Mouse (Mus musculus) heart, embryonic 16.5 days (tissue): ENCODE results near the gene Cdc6. TPM values are rescaled to one million over a fixed set of nuclear protein-coding genes. Genes with fewer than 3 reads are reported as not detected.

Source experiments
- ATAC-seq: fragments of 200-750 bp; cut with Nextera tagmentation; replicated peaks from 2 replicates; pipeline ENCODE4 v1.8.0; 2017; ENCODE audit warnings: moderate number of reproducible peaks; ENCODE audit not compliant: insufficient read depth, low FRiP score; ENCODE audit errors: extremely low read depth
- H3K27ac ChIP-seq: fragments of 300-500 bp; sonication (generic); 2 replicates; pipeline ENCODE4 v1.5.1; 2014; ENCODE audit warnings: mild to moderate bottlenecking, low read length, control low read depth, moderate library complexity
- H3K27me3 ChIP-seq: fragments of 300-500 bp; sonication (generic); 2 replicates; pipeline ENCODE4 v1.6.1; 2014; ENCODE audit warnings: low read length, mixed read lengths; ENCODE audit not compliant: control insufficient read depth, insufficient read depth
- H3K36me3 ChIP-seq: fragments of 300-500 bp; sonication (generic); 2 replicates; pipeline ENCODE4 v1.6.1; 2014; ENCODE audit not compliant: control insufficient read depth, insufficient read depth
- H3K4me1 ChIP-seq: fragments of 300-500 bp; sonication (generic); 2 replicates; pipeline ENCODE4 v1.6.1; 2014; ENCODE audit warnings: low read length, mixed read lengths; ENCODE audit not compliant: control insufficient read depth, insufficient read depth
- H3K4me2 ChIP-seq: fragments of 300-500 bp; sonication (generic); 2 replicates; pipeline ENCODE4 v1.6.1; 2014; ENCODE audit warnings: low read depth, mild to moderate bottlenecking, control low read depth, low read length
- H3K4me3 ChIP-seq: fragments of 300-500 bp; sonication (generic); 2 replicates; pipeline ENCODE4 v1.5.1; 2014; ENCODE audit warnings: mild to moderate bottlenecking, control low read depth, low read length
- H3K9ac ChIP-seq: fragments of 300-500 bp; sonication (generic); 2 replicates; pipeline ENCODE4 v1.6.1; 2014; ENCODE audit warnings: low read length, control low read depth
- H3K9me3 ChIP-seq: fragments of 300-500 bp; sonication (generic); replicated peaks from 2 replicates; pipeline ENCODE4 v1.6.1; 2016; ENCODE audit warnings: low read length; ENCODE audit not compliant: control insufficient read depth
- WGBS: fragments of 180-500 bp; shearing (Covaris S2); extraction: QIAGEN DNeasy Blood & Tissue Kit; methylation state at CpG from one replicate; pipeline ENCODE4 v1.1.7; 2014; 5-methylcytosine and 5-hydroxymethylcytosine counted together
- polyA plus RNA-seq: library from polyadenylated mRNA; unstranded; fragments of >200 nt; fragmentation: Nextera tagmentation; extraction: Ambion mirVana; gene quantifications from 2 replicates; pipeline ENCODE4 v1.2.1, GENCODE M21; 2015

Gene Cdc6
- polyA plus RNA-seq, 1 experiment from 2014 or later, result 23.0 TPM

- under 1% methylated on average over 39 of the region's 39 CpGs for WGBS
- H3K9ac ChIP-seq, result peak overlapping the region; percentile 93
- no peak for ATAC-seq
- 0 out of 2 replicates have a peak, but pooled peaks cover 5% of the 10 kb centered on the region for H3K36me3 ChIP-seq
- peak overlapping the region; percentile 92 for H3K27ac ChIP-seq
- peak overlapping the region; percentile 96 for H3K4me2 ChIP-seq
- H3K27me3 ChIP-seq, result no peaks in the 10 kb centered on the region
- peak overlapping the region; percentile 92 for H3K4me3 ChIP-seq
- no peaks in the 10 kb centered on the region for H3K9me3 ChIP-seq
- peaks cover 74% of the 10 kb centered on the region for H3K4me1 ChIP-seq
These were observed 30.5 kb downstream of the Cdc6 start for GRCm38 (mm10) chr11:98937914-98938694.

- no peaks in the 10 kb centered on the region for H3K9me3 ChIP-seq
- H3K27ac ChIP-seq, result peak overlapping the region; percentile 92
- H3K9ac ChIP-seq, result peak overlapping the region; percentile 93
- H3K4me1 ChIP-seq, result peaks cover 74% of the 10 kb centered on the region
- H3K27me3 ChIP-seq, result no peaks in the 10 kb centered on the region
- 34% methylated on average over 7 of the region's 7 CpGs for WGBS
- ATAC-seq, result no peak
- H3K36me3 ChIP-seq, result 0 out of 2 replicates have a peak, but pooled peaks cover 5% of the 10 kb centered on the region
- H3K4me2 ChIP-seq, result peak overlapping the region; percentile 96
- peak overlapping the region; percentile 92 for H3K4me3 ChIP-seq
These were observed 31.1 kb downstream of the Cdc6 start for GRCm38 (mm10) chr11:98938701-98939083.

- Histone ChIP-seq H3K4me2 (peak overlapping the region; percentile 96), H3K4me1 (peaks cover 79% of the 10 kb centered on the region), H3K9ac (peak overlapping the region; percentile 93), H3K27ac (peak overlapping the region; percentile 100), H3K4me3 (peak overlapping the region; percentile 92), H3K9me3 (no peaks in the 10 kb centered on the region), H3K36me3 (0 out of 2 replicates have a peak, but pooled peaks cover 5% of the 10 kb centered on the region), H3K27me3 (no peaks in the 10 kb centered on the region)
- no peak for ATAC-seq
- 25% methylated on average over 15 of the region's 15 CpGs for WGBS
These were observed 31.7 kb downstream of the Cdc6 start for GRCm38 (mm10) chr11:98939084-98939952.

- WGBS, result 39% methylated on average over 11 of the region's 11 CpGs
- Histone ChIP-seq H3K4me1 (peaks cover 86% of the 10 kb centered on the region), H3K9ac (peak overlapping the region; percentile 93), H3K36me3 (0 out of 2 replicates have a peak, but pooled peaks cover 4% of the 10 kb centered on the region), H3K4me2 (peak overlapping the region; percentile 96), H3K27ac (peak overlapping the region; percentile 100), H3K4me3 (peak overlapping the region; percentile 92), H3K27me3 (no peaks in the 10 kb centered on the region), H3K9me3 (no peaks in the 10 kb centered on the region)
- ATAC-seq, result no peak
These were observed 32.5 kb downstream of the Cdc6 start for GRCm38 (mm10) chr11:98939953-98940641.

GRCm38 (mm10) chr11:98940776-98941175 is 33.2 kb downstream of the Cdc6 start:
- no peaks in the 10 kb centered on the region for H3K9me3 ChIP-seq
- peak overlapping the region; percentile 92 for H3K4me3 ChIP-seq
- ATAC-seq, result no peak
- peaks cover 87% of the 10 kb centered on the region for H3K4me1 ChIP-seq
- no peaks in the 10 kb centered on the region for H3K36me3 ChIP-seq
- WGBS, result 12% methylated on average over 3 of the region's 3 CpGs
- H3K9ac ChIP-seq, result peak overlapping the region; percentile 93
- H3K27me3 ChIP-seq, result no peaks in the 10 kb centered on the region
- peak overlapping the region; percentile 96 for H3K4me2 ChIP-seq
- peak overlapping the region; percentile 100 for H3K27ac ChIP-seq

- no peaks in the 10 kb centered on the region for H3K27me3 ChIP-seq
- peak overlapping the region; percentile 100 for H3K27ac ChIP-seq
- H3K4me3 ChIP-seq, result peak overlapping the region; percentile 92
- no peaks in the 10 kb centered on the region for H3K36me3 ChIP-seq
- peak overlapping the region; percentile 93 for H3K9ac ChIP-seq
- H3K4me2 ChIP-seq, result peak overlapping the region; percentile 96
- WGBS, result 2% methylated on average over 12 of the region's 12 CpGs
- ATAC-seq, result peak; percentile 30; the same call in 1 of the 2 replicates
- peaks cover 88% of the 10 kb centered on the region for H3K4me1 ChIP-seq
- H3K9me3 ChIP-seq, result no peaks in the 10 kb centered on the region
These were observed 33.8 kb downstream of the Cdc6 start for GRCm38 (mm10) chr11:98941341-98941825.

GRCm38 (mm10) chr11:98941826-98942550 is 34.4 kb downstream of the Cdc6 start:
- Histone ChIP-seq H3K36me3 (no peaks in the 10 kb centered on the region), H3K9ac (peak overlapping the region; percentile 93), H3K4me1 (peaks cover 83% of the 10 kb centered on the region), H3K27me3 (no peaks in the 10 kb centered on the region), H3K4me3 (peak overlapping the region; percentile 92), H3K4me2 (peak overlapping the region; percentile 96), H3K27ac (peak overlapping the region; percentile 100), H3K9me3 (no peaks in the 10 kb centered on the region)
- WGBS, result 1% methylated on average over 14 of the region's 15 CpGs
- ATAC-seq, result peak; percentile 6

GRCm38 (mm10) chr11:98942555-98942922 is 34.9 kb downstream of the Cdc6 start:
- 15% methylated on average over 3 of the region's 3 CpGs for WGBS
- Histone ChIP-seq H3K9me3 (no peaks in the 10 kb centered on the region), H3K36me3 (no peaks in the 10 kb centered on the region), H3K4me2 (peak overlapping the region; percentile 96), H3K9ac (peak overlapping the region; percentile 93), H3K27me3 (no peaks in the 10 kb centered on the region), H3K4me3 (peak overlapping the region; percentile 92), H3K27ac (peak overlapping the region; percentile 100), H3K4me1 (peaks cover 88% of the 10 kb centered on the region)
- ATAC-seq, result 0 out of 2 replicates have a peak, but pooled peaks have one; percentile 0
